Mouse (Mus musculus): ENCODE data around the gene Olfr1087.
"Not testable (repeated sequence)": the region's sequence is repeated elsewhere in the genome, so short reads cannot be mapped to it uniquely, and the experiment has no call there.

Gene Olfr1087

DNA sequence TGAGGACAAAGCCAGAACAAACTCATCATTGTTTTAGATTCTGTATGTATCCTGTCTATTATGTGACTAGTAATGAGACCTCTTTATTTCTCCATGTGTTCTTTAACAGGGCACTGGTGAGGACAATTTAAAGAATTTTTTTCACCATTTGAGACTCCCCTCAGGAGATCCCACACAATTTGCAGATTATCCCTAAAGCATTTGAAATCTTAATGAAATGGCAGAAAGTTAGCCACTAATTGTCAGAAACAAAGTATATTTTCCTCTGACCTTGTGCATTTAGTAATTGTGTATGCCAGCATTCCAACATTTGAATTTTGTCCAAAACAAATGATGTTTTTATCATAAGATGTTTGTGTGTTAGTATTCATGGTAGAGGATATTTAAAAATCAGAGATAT is at the start of gene Olfr1087:
Gene Olfr1087, minus strand, starts transcription at position 101 of the 400 bp plus-strand sequence.
- no peak for DNase-seq

DNA sequence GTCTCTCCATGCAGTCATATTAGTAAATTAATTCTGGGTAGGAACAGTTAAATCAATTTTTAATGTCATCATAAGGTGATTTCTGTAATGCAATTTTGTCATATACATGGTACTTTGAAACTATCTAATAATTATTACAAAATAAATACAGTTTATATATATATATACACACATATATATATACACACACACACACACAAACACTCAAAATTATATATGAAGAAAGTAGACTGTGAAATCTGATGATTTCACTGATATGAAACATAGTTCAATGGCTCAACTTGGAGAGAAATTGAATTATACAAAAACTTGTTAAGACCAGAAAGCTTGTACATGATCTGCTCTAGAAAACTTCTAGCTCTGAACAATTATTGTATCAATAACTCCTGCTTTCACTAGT is 35.4 kb upstream of the Olfr1087 start, which contains the start of gene Olfr1089:
Gene Olfr1089, minus strand, starts transcription at position 101 of the 400 bp plus-strand sequence.
- DNase-seq: no peak

DNA sequence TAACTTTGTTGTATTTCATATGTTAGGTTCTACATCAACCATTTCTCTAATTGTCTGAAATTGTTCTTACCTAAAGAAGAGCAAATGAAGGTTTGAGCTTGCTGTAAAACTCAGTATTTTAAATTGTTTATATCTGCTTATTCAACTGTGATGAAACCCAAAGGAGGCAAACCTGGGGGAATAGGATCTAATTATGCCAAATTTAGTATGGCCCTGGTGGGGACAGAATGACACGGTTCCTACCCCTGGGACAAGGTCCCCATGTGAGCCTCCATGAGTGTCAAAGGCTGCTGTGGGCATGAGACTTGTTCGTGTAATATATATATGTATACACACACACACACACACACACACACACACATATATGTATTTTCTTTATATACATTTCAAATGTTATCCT is 18.2 kb downstream of the Olfr1087 start, which contains the start of gene Olfr1086:
Gene Olfr1086, minus strand, starts transcription at position 101 of the 400 bp plus-strand sequence.
- no peak for DNase-seq

GRCm38 (mm10) chr2:86661919-86662318 is 36.3 kb downstream of the Olfr1087 start, which contains the start of gene Olfr1085:
Gene Olfr1085, minus strand, starts transcription at chr2:86662019.
- DNase-seq: no peak

- not testable (repeated sequence) for DNase-seq
These were observed 58.6 kb downstream of the Olfr1087 start, which contains the start of gene Olfr1084 for GRCm38 (mm10) chr2:86639625-86640024. Gene Olfr1084, minus strand, starts transcription at chr2:86639725.
